ENCODE assay signal across 13 mouse cellular contexts in genomic region chr2:125026358-125027000, GRCm38 (mm10). TPM values are rescaled to one million over a fixed set of nuclear protein-coding genes. Genes with fewer than 3 reads are reported as not detected.
DNase-seq lines count a peak whose midpoint lies in the region; ATAC-seq and TF ChIP-seq lines count a peak whose summit lies in the region.
"Had no signal": no experiment of that assay in that cellular context is flagged by ENCODE, and none has a peak within 500 bp of the region (broad histone marks: within the 10 kb centered on the region; RNA-seq: fewer than 3 reads in every experiment).

No protein-coding gene starts in this region.

- peak overlapping the region; percentile 57 for H3K4me2 ChIP-seq in heart, embryonic 12.5 days
- peak overlapping the region; percentile 32 for H3K4me2 ChIP-seq in heart, embryonic 16.5 days (ENCODE audit: low read depth, low read length)
- H3K4me2 ChIP-seq in lung, postnatal 0 days (replicated peaks; ENCODE audit: low read depth, low read length): peak overlapping the region; percentile 17; the same call in 1 of the 2 replicates

- no peaks in the 10 kb centered on the region for H3K36me3 ChIP-seq in heart, embryonic 12.5 days
- no peaks in the 10 kb centered on the region for H3K36me3 ChIP-seq in heart, embryonic 16.5 days (ENCODE audit: control insufficient read depth, insufficient read depth)
- no peaks in the 10 kb centered on the region for H3K36me3 ChIP-seq in lung, postnatal 0 days (ENCODE audit: insufficient read depth, low read length)
- H3K36me3 ChIP-seq: G1E had no signal

- intact Hi-C loops in heart, postnatal 25 days (cut with DNase I): no loop called here

- no peak overlapping the region for H3K27ac ChIP-seq in heart, embryonic 12.5 days (ENCODE audit: poor library complexity, severe bottlenecking)
- H3K27ac ChIP-seq in heart, embryonic 16.5 days (ENCODE audit: low read length): no peak overlapping the region
- H3K27ac ChIP-seq in lung, postnatal 0 days (ENCODE audit: low read length): no peak overlapping the region
- H3K27ac ChIP-seq: heart, adult 2 months had no signal

- peak; percentile 53; the same call in 1 of the 2 replicates for ATAC-seq in heart, embryonic 12.5 days (ENCODE audit: insufficient number of reproducible peaks, low FRiP score)
- no peak for ATAC-seq in heart, embryonic 16.5 days (replicated peaks; ENCODE audit: extremely low read depth, insufficient read depth, low FRiP score)
- peak; percentile 40; the same call in 1 of the 2 replicates for ATAC-seq in lung, postnatal 0 days

- TF ChIP-seq EP300 in lung, postnatal 0 days (IDR thresholded peaks at IDR 0.05): peak; percentile 50; the same call in 1 of the 2 replicates

- no peak for TF ChIP-seq CTCF in lung, postnatal 0 days (IDR thresholded peaks at IDR 0.05)

- no peaks in the 10 kb centered on the region for H3K4me1 ChIP-seq in heart, embryonic 12.5 days (replicated peaks)
- no peaks in the 10 kb centered on the region for H3K4me1 ChIP-seq in heart, embryonic 16.5 days (ENCODE audit: control insufficient read depth, insufficient read depth, low read length)
- no peaks in the 10 kb centered on the region for H3K4me1 ChIP-seq in lung, postnatal 0 days (ENCODE audit: insufficient read depth, low read depth, low read length)

- DNase-seq in heart, postnatal 25 days (ENCODE audit: low spot score): no peak
- DNase-seq in embryo, embryonic 10.5 days (ENCODE audit: low spot score): peak; percentile 52
- DNase-seq in lung, postnatal 0 days (ENCODE audit: low spot score): peak; percentile 42
- DNase-seq in frontal cortex, postnatal 10 days (ENCODE audit: low spot score in 2 of 2): no peak
- DNase-seq in spleen, postnatal 4 days (ENCODE audit: low spot score in 2 of 2): no peak
- no peak for DNase-seq in right cerebral cortex, postnatal 25 days
- DNase-seq: B cell, adult 2 months; cerebellum, adult 2 months had no signal

- H3K4me3 ChIP-seq in heart, embryonic 12.5 days: peak overlapping the region; percentile 16; the same call in 1 of the 2 replicates
- peak overlapping the region; percentile 13; the same call in 1 of the 2 replicates for H3K4me3 ChIP-seq in heart, embryonic 16.5 days (ENCODE audit: low read length)
- no peak overlapping the region for H3K4me3 ChIP-seq in lung, postnatal 0 days (ENCODE audit: low read depth, low read length)
- H3K4me3 ChIP-seq: heart, adult 2 months; megakaryocyte, embryonic 14.5 days had no signal

- H3K27me3 ChIP-seq in heart, embryonic 12.5 days (replicated peaks): no peaks in the 10 kb centered on the region
- H3K27me3 ChIP-seq in heart, embryonic 16.5 days (ENCODE audit: control insufficient read depth, insufficient read depth, low read length): no peaks in the 10 kb centered on the region
- no peaks in the 10 kb centered on the region for H3K27me3 ChIP-seq in lung, postnatal 0 days (replicated peaks; ENCODE audit: insufficient read depth, low read length)
- H3K27me3 ChIP-seq: megakaryocyte, embryonic 14.5 days had no signal

- WGBS in heart, embryonic 12.5 days: 36% methylated on average over 14 of the region's 14 CpGs
- WGBS in heart, embryonic 16.5 days: 35% methylated on average over 14 of the region's 14 CpGs
- 30% methylated on average over 14 of the region's 14 CpGs for WGBS in lung, postnatal 0 days

- no peaks in the 10 kb centered on the region for H3K9me3 ChIP-seq in heart, embryonic 12.5 days (replicated peaks)
- no peaks in the 10 kb centered on the region for H3K9me3 ChIP-seq in heart, embryonic 16.5 days (replicated peaks; ENCODE audit: control insufficient read depth, low read length)
- H3K9me3 ChIP-seq in lung, postnatal 0 days (ENCODE audit: low read length): no peaks in the 10 kb centered on the region
- H3K9me3 ChIP-seq: megakaryocyte, embryonic 14.5 days had no signal

- no peak overlapping the region for H3K9ac ChIP-seq in heart, embryonic 12.5 days
- H3K9ac ChIP-seq in heart, embryonic 16.5 days (ENCODE audit: low read length): no peak overlapping the region
- H3K9ac ChIP-seq in lung, postnatal 0 days (replicated peaks; ENCODE audit: low read depth): no peak overlapping the region

RNA-seq across cellular contexts. Expression of gene Slc24a5, which starts 41.4 kb away (rescaled TPM):
- 2.9 and 4.1 TPM in 2 replicates for polyA plus RNA-seq in heart, embryonic 12.5 days (2016; fragmentation: Nextera tagmentation; extraction: Ambion mirVana)
- 1 to 10 TPM in 1 of 2 experiments, under 1 TPM in 1; 0.81 to 1.3 TPM for total RNA-seq in heart, postnatal 25 days (2021)
- polyA plus RNA-seq in heart, embryonic 16.5 days (2015; fragmentation: Nextera tagmentation; extraction: Ambion mirVana): 1.6 and 2.0 TPM in 2 replicates
- 0.88 and 2.0 TPM in 2 replicates for polyA plus RNA-seq in lung, postnatal 0 days (2015; fragmentation: Nextera tagmentation; extraction: Ambion mirVana)
- polyA plus RNA-seq: G1E had no signal

Comparison
In these comparisons a context has a peak if more than half of its experiments do, and no peak if none do; other contexts are left out.
1. DNase-seq: peak in embryo, embryonic 10.5 days (single experiment) and lung, postnatal 0 days (single experiment); none in heart, postnatal 25 days (single experiment), frontal cortex, postnatal 10 days (0 of 2), spleen, postnatal 4 days (0 of 2) and right cerebral cortex, postnatal 25 days (single experiment).
2. Peak in every context shown above with its lines, with median percentiles within 50 percentile points of each other: H3K4me2 ChIP-seq.